Mouse (Mus musculus) heart, postnatal 0 days (tissue): ENCODE data around the gene Akr1c19.

Experiments
- CTCF ChIP-seq: IDR thresholded peaks from 2 replicates; pipeline ENCODE4 v1.5.1; 2016; ENCODE audit warnings: antibody characterized with exemption, control low read depth, low read depth
- EP300 ChIP-seq: IDR thresholded peaks from 2 replicates; pipeline ENCODE4 v1.6.1; 2016; ENCODE audit warnings: antibody characterized with exemption, low read depth

DNA sequence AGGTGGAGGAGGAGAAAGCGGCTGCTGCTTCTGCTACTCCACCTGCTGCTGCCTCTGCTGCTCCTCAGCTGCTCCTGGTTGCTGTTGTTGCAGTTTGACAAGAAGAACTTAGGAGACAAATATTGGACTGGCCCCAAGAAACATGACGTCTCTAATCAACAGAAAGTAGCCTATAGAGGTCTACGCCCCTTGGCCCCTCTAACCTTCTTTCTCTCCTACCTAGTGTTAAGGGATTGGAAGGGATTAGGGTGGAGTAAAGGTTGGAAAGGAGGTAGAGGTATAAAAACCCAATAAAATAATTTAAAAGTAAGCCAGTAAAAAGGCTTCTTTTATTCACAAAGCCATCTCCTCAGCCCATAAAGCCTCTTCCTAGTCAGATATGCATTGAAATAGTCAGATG, 36.1 kb downstream of the Akr1c19 start:
- no peak for TF ChIP-seq CTCF
- no peak for TF ChIP-seq EP300
